Mouse (Mus musculus): ENCODE data around the gene Rnf157. TPM values are rescaled to one million over a fixed set of nuclear protein-coding genes. Genes with fewer than 3 reads are reported as not detected.
A peak's percentile ranks its signal among the peaks of the same experiment; 100 is the strongest.
"Not testable (repeated sequence)": the region's sequence is repeated elsewhere in the genome, so short reads cannot be mapped to it uniquely, and the experiment has no call there.

Gene Rnf157
- polyA plus RNA-seq, 1 experiment: 199 TPM

DNA sequence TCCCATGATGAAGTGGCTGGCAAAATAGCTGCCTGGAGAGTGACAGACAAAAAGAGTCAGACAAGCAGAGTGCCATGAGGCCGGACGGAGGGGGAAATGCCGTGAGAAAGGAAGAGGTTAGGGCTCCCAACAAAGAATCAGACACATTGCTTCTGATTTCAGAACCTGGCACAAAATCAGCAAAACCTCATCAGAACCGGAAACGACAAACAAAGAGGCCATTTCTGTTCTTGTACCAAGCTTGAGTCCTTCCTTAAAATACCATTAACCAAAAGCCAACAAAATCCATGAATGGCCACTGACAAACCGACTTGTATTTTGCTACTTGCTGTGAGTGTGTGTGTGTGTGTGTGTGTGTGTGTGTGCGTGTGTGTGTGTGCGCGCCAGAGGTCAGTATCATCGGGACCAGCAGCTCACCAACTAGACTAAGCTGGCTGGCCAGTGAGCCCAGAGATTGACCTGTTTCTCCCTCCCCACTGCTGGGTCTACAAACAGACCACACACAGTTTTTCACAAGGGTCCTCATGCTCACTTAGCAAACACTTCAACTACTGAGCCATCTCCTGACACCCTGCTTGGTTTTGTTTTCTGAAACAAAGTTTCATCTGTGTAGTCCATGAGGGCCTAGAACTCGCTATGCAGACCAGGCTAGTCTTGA is 16.4 kb downstream of the Rnf157 start:
- WGBS: 73% methylated on average over 11 of the region's 11 CpGs
- no peak overlapping the region for H3K27ac ChIP-seq (ENCODE audit: insufficient read depth, low read depth, low read length)
- no peak for TF ChIP-seq POLR2A (IDR thresholded peaks at IDR 0.05; ENCODE audit: insufficient read depth, low read depth, low read length)
- TF ChIP-seq CTCF (IDR thresholded peaks at IDR 0.05; ENCODE audit: insufficient read depth, low read depth, low read length): no peak
- peaks cover 17% of the 10 kb centered on the region for H3K4me1 ChIP-seq (ENCODE audit: control insufficient read depth, insufficient read depth, low read length)
- no peak overlapping the region for H3K4me3 ChIP-seq (ENCODE audit: insufficient read depth, low read depth, low read length)

- H3K27ac ChIP-seq (ENCODE audit: insufficient read depth, low read depth, low read length): peak overlapping the region; percentile 98
- H3K4me3 ChIP-seq (ENCODE audit: insufficient read depth, low read depth, low read length): peak overlapping the region; percentile 24
- TF ChIP-seq POLR2A (IDR thresholded peaks at IDR 0.05; ENCODE audit: insufficient read depth, low read depth, low read length) (no peak), CTCF (IDR thresholded peaks at IDR 0.05; ENCODE audit: insufficient read depth, low read depth, low read length) (no peak)
- 50% methylated on average over 4 of the region's 4 CpGs for WGBS
- peaks cover 15% of the 10 kb centered on the region for H3K4me1 ChIP-seq (ENCODE audit: control insufficient read depth, insufficient read depth, low read length)
Observed at GRCm38 (mm10) chr11:116394769-116395168, 18.1 kb downstream of the Rnf157 start.

GRCm38 (mm10) chr11:116388841-116389480 is 23.9 kb downstream of the Rnf157 start:
- TF ChIP-seq CTCF (IDR thresholded peaks at IDR 0.05; ENCODE audit: insufficient read depth, low read depth, low read length) (no peak), POLR2A (IDR thresholded peaks at IDR 0.05; ENCODE audit: insufficient read depth, low read depth, low read length) (no peak)
- 60% methylated on average over 14 of the region's 14 CpGs for WGBS
- peaks cover 15% of the 10 kb centered on the region for H3K4me1 ChIP-seq (ENCODE audit: control insufficient read depth, insufficient read depth, low read length)
- H3K27ac ChIP-seq (ENCODE audit: insufficient read depth, low read depth, low read length): peak overlapping the region; percentile 98
- H3K4me3 ChIP-seq (ENCODE audit: insufficient read depth, low read depth, low read length): no peak overlapping the region

- H3K4me3 ChIP-seq (ENCODE audit: insufficient read depth, low read depth, low read length): no peak overlapping the region
- TF ChIP-seq POLR2A (IDR thresholded peaks at IDR 0.05; ENCODE audit: insufficient read depth, low read depth, low read length) (no peak), CTCF (IDR thresholded peaks at IDR 0.05; ENCODE audit: insufficient read depth, low read depth, low read length) (no peak)
- WGBS: 26% methylated on average over 15 of the region's 16 CpGs
- H3K4me1 ChIP-seq (ENCODE audit: control insufficient read depth, insufficient read depth, low read length): peaks cover 15% of the 10 kb centered on the region
- H3K27ac ChIP-seq (ENCODE audit: insufficient read depth, low read depth, low read length): no peak overlapping the region
Observed at GRCm38 (mm10) chr11:116387086-116388071, 25.5 kb downstream of the Rnf157 start.

- WGBS: 43% methylated on average over 5 of the region's 5 CpGs
- H3K4me3 ChIP-seq (ENCODE audit: insufficient read depth, low read depth, low read length): no peak overlapping the region
- no peak overlapping the region for H3K27ac ChIP-seq (ENCODE audit: insufficient read depth, low read depth, low read length)
- no peak for TF ChIP-seq CTCF (IDR thresholded peaks at IDR 0.05; ENCODE audit: insufficient read depth, low read depth, low read length)
- no peak for TF ChIP-seq POLR2A (IDR thresholded peaks at IDR 0.05; ENCODE audit: insufficient read depth, low read depth, low read length)
- peaks cover 15% of the 10 kb centered on the region for H3K4me1 ChIP-seq (ENCODE audit: control insufficient read depth, insufficient read depth, low read length)
Observed at GRCm38 (mm10) chr11:116385999-116386398, 26.8 kb downstream of the Rnf157 start.

DNA sequence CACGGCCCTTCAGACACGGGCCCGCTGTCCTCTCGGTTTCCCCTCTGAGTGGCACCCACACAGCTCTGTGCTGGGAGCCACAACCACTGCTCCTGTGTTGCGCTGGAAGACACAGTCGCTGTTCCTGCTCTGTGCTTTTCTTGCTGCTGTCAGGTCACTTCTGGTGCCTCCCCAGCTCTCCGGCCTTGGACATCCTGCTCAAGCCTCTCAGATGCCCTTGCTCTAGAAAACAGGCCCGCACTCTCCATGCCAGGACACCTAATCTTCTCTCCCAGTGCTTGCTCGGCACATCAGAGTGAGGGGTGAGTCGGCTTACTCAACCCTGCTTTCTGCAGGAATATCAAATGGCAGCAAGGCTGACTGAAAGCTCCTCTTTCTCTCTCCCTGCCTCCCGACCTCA is 28.7 kb downstream of the Rnf157 start:
- H3K4me3 ChIP-seq (ENCODE audit: insufficient read depth, low read depth, low read length): no peak overlapping the region
- peaks cover 15% of the 10 kb centered on the region for H3K4me1 ChIP-seq (ENCODE audit: control insufficient read depth, insufficient read depth, low read length)
- TF ChIP-seq CTCF (IDR thresholded peaks at IDR 0.05; ENCODE audit: insufficient read depth, low read depth, low read length) (no peak), POLR2A (IDR thresholded peaks at IDR 0.05; ENCODE audit: insufficient read depth, low read depth, low read length) (no peak)
- H3K27ac ChIP-seq (ENCODE audit: insufficient read depth, low read depth, low read length): no peak overlapping the region
- 81% methylated on average over 11 of the region's 11 CpGs for WGBS

- H3K4me3 ChIP-seq (ENCODE audit: insufficient read depth, low read depth, low read length); H3K27ac ChIP-seq (ENCODE audit: insufficient read depth, low read depth, low read length): not testable (repeated sequence)
- WGBS: 74% methylated on average over 5 of the region's 5 CpGs
- H3K4me1 ChIP-seq (ENCODE audit: control insufficient read depth, insufficient read depth, low read length): peaks cover 11% of the 10 kb centered on the region; the same call in 1 of the 2 replicates
Observed at GRCm38 (mm10) chr11:116383070-116383469, 29.8 kb downstream of the Rnf157 start.

- Histone ChIP-seq H3K27ac (ENCODE audit: insufficient read depth, low read depth, low read length) (no peak overlapping the region), H3K4me3 (ENCODE audit: insufficient read depth, low read depth, low read length) (no peak overlapping the region), H3K4me1 (ENCODE audit: control insufficient read depth, insufficient read depth, low read length) (peaks cover 3% of the 10 kb centered on the region)
- TF ChIP-seq CTCF (IDR thresholded peaks at IDR 0.05; ENCODE audit: insufficient read depth, low read depth, low read length) (no peak), POLR2A (IDR thresholded peaks at IDR 0.05; ENCODE audit: insufficient read depth, low read depth, low read length) (no peak)
- 83% methylated on average over 7 of the region's 7 CpGs for WGBS
Observed at GRCm38 (mm10) chr11:116380767-116381166, 32.1 kb downstream of the Rnf157 start.

- WGBS: 81% methylated on average over 6 of the region's 6 CpGs
- TF ChIP-seq CTCF (IDR thresholded peaks at IDR 0.05; ENCODE audit: insufficient read depth, low read depth, low read length) (no peak), POLR2A (IDR thresholded peaks at IDR 0.05; ENCODE audit: insufficient read depth, low read depth, low read length) (no peak)
- H3K27ac ChIP-seq (ENCODE audit: insufficient read depth, low read depth, low read length): no peak overlapping the region
- peaks cover 3% of the 10 kb centered on the region for H3K4me1 ChIP-seq (ENCODE audit: control insufficient read depth, insufficient read depth, low read length)
- no peak overlapping the region for H3K4me3 ChIP-seq (ENCODE audit: insufficient read depth, low read depth, low read length)
Observed at GRCm38 (mm10) chr11:116379530-116379929, 33.3 kb downstream of the Rnf157 start.

Data from olfactory bulb, adult 2 months (tissue).